Mouse (Mus musculus): ENCODE data around the gene Omt2a. TPM values are rescaled to one million over a fixed set of nuclear protein-coding genes. Genes with fewer than 3 reads are reported as not detected.
"Not testable (repeated sequence)": the region's sequence is repeated elsewhere in the genome, so short reads cannot be mapped to it uniquely, and the experiment has no call there.

Gene Omt2a
- not detected in 2 replicates for polyA plus RNA-seq (2015; fragmentation: Nextera tagmentation; extraction: Ambion mirVana)

DNA sequence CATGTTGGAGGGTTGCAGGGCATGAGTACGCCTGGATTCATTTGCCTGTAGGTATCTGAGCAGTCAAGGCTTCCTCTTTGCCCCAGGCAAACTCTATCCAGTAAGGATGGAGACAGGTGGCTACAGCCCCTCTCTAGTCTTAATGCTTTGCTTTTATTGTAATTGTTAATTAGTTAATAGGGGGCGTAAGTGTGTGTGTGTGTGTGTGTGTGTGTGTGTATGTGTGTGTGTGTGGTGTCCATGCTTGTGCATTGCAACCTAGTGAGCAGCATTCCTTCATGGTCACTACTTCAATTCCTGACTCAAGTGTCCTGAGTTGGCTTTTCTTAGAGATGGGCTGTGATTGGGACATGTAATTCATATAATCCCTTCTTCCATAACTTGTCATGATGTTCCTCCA lies at the start of gene Omt2a:
Gene Omt2a (minus strand): TSS at position 101 of the 400 bp plus-strand sequence.
- Histone ChIP-seq H3K27me3 (replicated peaks) (no peaks in the 10 kb centered on the region), H3K27ac (no peak within 1 kb of the TSS), H3K9ac (no peak within 1 kb of the TSS), H3K36me3 (replicated peaks) (no peaks in the 10 kb centered on the region), H3K4me2 (no peak within 1 kb of the TSS), H3K4me1 (no peaks in the 10 kb centered on the region), H3K9me3 (no peaks in the 10 kb centered on the region), H3K4me3 (no peak within 1 kb of the TSS)
- no peak for ATAC-seq (replicated peaks)
- WGBS = 74% methylated on average over 2 of the region's 2 CpGs

DNA sequence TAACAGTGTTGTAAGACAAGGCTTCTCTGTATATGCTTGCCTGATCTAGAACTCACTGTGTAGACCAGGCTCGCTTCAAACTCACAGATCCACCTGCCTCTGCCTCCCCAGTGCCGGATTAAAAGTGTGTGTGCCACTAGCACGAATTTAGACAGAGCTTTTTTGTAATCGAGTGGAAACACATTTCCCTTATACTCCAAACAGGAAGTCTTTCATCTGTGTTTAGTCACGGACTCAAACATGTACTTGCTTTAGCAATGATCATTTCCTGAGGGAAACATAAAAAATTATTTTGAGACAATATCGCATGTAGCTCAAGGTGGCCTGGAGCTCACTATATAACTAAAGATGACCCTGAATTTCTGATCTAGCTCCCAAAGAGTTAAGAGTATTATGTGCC lies 48.8 kb upstream of the Omt2a start:
- H3K27ac ChIP-seq = no peak overlapping the region
- no peak for ATAC-seq (replicated peaks)
- no peak overlapping the region for H3K4me3 ChIP-seq
- no peaks in the 10 kb centered on the region for H3K36me3 ChIP-seq (replicated peaks)
- H3K27me3 ChIP-seq (replicated peaks) = no peaks in the 10 kb centered on the region
- H3K4me1 ChIP-seq = no peaks in the 10 kb centered on the region
- H3K9me3 ChIP-seq = no peaks in the 10 kb centered on the region
- H3K4me2 ChIP-seq = no peak overlapping the region
- H3K9ac ChIP-seq = no peak overlapping the region
- 78% methylated on average over 6 of the region's 6 CpGs for WGBS

DNA sequence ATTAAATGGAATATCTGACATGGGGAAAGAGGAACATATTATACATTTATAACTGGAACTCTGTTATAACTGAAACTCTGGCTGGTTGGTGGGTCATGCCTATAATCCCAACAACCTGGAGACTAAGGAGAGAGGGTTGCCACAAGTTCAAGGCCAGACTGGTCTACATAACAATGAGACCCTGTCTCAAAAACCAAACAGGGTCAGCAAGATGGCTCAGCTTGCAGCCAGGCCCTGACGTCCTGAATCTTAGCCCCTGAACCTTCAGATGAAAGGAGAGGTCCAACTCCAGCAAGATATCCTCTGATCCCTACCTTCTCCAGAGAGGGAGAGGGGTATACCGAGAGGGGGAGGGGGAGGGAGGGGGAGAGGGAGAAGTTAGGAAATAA lies 45.9 kb upstream of the Omt2a start:
- Histone ChIP-seq H3K4me1 (no peaks in the 10 kb centered on the region), H3K36me3 (replicated peaks) (no peaks in the 10 kb centered on the region), H3K9ac (no peak overlapping the region), H3K27me3 (replicated peaks) (no peaks in the 10 kb centered on the region), H3K4me3 (no peak overlapping the region), H3K27ac (no peak overlapping the region), H3K9me3 (no peaks in the 10 kb centered on the region), H3K4me2 (no peak overlapping the region)
- ATAC-seq (replicated peaks) = no peak
- 56% methylated on average over 2 of the region's 2 CpGs for WGBS

DNA sequence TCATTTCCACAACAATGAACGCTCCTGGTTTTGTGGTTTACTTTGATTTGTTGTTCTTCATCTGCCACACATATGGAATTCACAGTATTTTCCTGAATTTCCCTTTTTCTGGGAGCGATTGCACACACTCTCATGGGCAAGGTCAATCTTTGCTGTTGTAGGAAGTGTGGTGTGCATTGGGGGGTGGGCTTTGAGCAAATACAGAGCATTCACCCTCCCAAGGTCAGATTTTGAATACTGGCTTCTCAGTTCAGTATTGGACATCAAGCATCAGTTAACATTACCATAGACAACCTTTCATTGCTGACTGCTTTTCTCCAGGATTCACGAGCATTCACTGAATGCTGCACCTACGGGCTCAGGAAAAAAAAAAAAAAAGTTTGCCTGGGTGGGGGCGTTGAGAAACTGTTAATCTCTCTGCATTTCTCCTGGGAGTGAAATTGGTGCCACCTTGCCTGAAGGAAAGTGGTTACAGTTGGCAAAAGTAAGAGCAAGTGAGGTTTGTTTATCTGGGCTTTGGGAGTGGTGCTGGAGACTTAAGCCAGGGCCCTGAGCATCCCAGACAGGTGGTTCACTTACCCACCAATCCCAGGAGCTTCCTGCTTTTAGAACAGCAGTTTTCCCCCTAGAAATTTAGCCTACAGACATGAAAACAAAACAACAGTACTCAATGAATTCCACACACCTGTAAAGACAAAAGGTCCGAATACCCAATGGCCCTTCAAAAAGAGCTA lies 45.3 kb upstream of the Omt2a start:
- H3K4me2 ChIP-seq = no peak overlapping the region
- no peaks in the 10 kb centered on the region for H3K4me1 ChIP-seq
- no peak overlapping the region for H3K27ac ChIP-seq
- WGBS = 82% methylated on average over 6 of the region's 6 CpGs
- no peaks in the 10 kb centered on the region for H3K9me3 ChIP-seq
- no peaks in the 10 kb centered on the region for H3K27me3 ChIP-seq (replicated peaks)
- H3K4me3 ChIP-seq = no peak overlapping the region
- no peaks in the 10 kb centered on the region for H3K36me3 ChIP-seq (replicated peaks)
- H3K9ac ChIP-seq = no peak overlapping the region
- ATAC-seq (replicated peaks) = no peak

DNA sequence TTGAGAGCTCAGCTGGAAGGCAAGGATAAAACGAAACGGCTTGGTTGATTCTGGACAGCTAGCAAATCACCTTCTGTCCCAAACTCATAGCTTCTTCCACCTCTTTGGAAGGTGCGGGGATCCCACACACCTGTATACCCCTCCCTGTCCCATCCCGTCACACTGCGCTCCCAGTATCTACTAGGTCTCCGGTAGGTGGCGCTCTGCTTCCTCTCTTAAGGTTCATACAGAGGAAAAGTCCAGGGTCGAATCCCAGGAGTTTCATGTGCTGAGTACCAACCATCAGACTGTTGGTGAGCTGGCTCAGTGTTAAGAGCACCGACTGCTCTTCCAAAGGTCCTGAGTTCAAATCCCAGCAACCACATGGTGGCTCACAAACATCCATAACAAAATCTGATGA lies 43.5 kb upstream of the Omt2a start:
- H3K4me1 ChIP-seq = no peaks in the 10 kb centered on the region
- H3K4me3 ChIP-seq = no peak overlapping the region
- WGBS = 21% methylated on average over 9 of the region's 9 CpGs
- no peak overlapping the region for H3K9ac ChIP-seq
- 0 out of 2 replicates have a peak, but pooled peaks have one; percentile 27 for ATAC-seq (replicated peaks)
- H3K27ac ChIP-seq = no peak overlapping the region
- H3K27me3 ChIP-seq (replicated peaks) = no peaks in the 10 kb centered on the region
- H3K36me3 ChIP-seq (replicated peaks) = no peaks in the 10 kb centered on the region
- no peak overlapping the region for H3K4me2 ChIP-seq
- no peaks in the 10 kb centered on the region for H3K9me3 ChIP-seq

DNA sequence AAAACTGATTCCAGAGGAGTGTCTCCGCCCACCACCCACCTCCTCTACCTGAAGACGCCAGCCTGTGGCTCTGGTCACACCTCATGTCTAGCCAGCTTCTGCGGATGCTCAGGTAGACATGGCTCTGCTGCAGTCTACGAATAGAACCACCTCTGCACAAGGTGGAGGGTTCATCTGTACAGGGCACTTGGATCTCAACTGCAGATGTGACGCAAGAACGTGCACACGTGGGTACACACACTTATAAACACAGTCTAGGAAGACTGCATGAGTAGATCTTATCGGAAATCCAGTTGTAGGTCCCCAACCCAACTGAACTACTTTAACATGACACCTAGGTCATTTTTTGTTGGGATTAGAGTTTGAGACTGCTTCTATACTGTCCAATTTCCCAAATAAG lies 41.0 kb upstream of the Omt2a start, which contains the start of gene Gsta2:
Gene Gsta2 (minus strand): TSS at position 178 of the 400 bp plus-strand sequence.
- no peak for ATAC-seq (replicated peaks)
- WGBS = 93% methylated on average over 8 of the region's 8 CpGs
- Histone ChIP-seq H3K36me3 (replicated peaks) (no peaks in the 10 kb centered on the region), H3K4me1 (no peaks in the 10 kb centered on the region), H3K9ac (no peak within 1 kb of the TSS), H3K9me3 (no peaks in the 10 kb centered on the region), H3K4me3 (no peak within 1 kb of the TSS), H3K4me2 (no peak within 1 kb of the TSS), H3K27me3 (replicated peaks) (no peaks in the 10 kb centered on the region), H3K27ac (no peak within 1 kb of the TSS)

DNA sequence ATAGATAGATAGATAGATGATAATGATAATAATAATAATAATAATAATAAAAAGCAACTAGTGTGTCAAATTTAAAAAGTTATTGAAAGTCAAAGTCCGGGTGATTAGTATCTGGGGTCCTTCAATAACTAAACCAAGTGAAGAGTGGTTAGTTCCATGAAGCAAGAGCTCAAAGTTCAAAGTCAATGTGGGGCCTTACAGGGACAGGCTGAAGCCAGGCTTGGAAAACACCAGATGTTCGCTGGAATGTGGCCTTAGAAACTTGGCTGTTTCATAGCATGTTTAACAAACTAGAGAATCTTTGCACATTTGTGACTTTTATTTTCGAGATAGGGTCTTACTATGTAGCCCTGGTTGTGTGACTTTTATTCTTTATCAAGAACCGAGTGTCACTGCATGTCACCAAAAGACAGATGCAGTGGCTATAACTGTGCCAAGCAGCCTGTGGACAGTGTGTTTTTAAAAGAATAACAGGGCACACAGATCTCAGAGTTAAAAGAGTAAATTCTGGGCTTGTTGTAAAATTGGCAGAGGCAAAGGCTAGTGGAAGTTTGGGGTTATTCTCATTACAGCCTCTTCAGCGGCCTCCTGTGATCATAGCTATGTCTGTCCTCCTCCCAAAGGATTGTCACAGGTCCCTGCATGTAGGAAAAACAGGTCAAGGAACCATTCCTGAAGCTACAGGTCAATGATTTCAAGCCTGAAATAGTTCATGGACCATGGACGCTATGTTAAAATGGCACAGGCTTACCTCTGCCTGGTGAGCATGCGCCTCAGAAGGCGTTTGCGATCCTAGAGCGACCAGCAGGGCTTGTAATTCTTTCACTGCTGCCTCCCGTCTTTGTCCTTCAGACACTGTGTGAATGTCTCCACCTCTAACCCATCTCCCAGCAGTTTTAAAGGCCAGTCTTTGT lies 40.3 kb upstream of the Omt2a start:
- ATAC-seq (replicated peaks) = no peak
- H3K9ac ChIP-seq = no peak overlapping the region
- no peaks in the 10 kb centered on the region for H3K36me3 ChIP-seq (replicated peaks)
- H3K9me3 ChIP-seq = no peaks in the 10 kb centered on the region
- no peaks in the 10 kb centered on the region for H3K4me1 ChIP-seq
- no peak overlapping the region for H3K27ac ChIP-seq
- WGBS = 84% methylated on average over 11 of the region's 11 CpGs
- H3K4me2 ChIP-seq = no peak overlapping the region
- no peak overlapping the region for H3K4me3 ChIP-seq
- H3K27me3 ChIP-seq (replicated peaks) = no peaks in the 10 kb centered on the region

DNA sequence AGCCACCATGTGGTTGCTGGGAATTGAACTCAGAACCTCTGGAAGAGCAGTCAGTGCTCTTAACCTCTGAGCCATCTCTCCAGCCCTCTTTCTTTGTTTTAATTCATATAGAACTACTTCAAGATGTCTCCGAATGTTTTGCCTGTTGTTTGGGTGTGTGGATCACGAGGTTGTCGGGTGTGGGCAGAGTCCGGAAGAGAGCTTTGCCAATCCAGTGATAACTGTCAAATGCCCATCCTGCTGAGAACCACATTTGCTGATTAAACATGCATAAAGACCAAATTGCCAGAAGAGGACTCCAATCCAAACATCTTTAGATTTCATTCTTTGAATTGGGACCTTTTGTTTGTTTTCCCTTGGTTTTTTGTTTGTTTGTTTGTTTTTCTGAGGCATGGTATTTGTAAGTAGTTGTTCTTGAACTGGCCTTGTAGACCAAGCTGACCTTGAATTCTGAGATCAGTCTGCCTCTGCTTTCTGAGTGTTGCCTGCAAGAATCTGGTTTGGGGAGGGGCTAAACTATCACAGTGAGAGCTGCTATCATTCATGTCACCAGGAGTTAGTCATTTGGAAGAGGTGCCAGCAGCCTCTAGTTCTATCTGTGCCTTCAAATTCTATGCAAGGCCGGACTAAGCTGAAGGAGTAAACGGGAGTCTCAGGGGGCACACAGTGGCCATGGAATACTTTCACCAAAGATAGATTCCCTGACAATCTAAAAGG lies 37.1 kb upstream of the Omt2a start:
- no peak overlapping the region for H3K4me2 ChIP-seq
- H3K4me3 ChIP-seq = no peak overlapping the region
- H3K4me1 ChIP-seq = no peaks in the 10 kb centered on the region
- H3K9ac ChIP-seq = no peak overlapping the region
- no peak for ATAC-seq (replicated peaks)
- 88% methylated on average over 6 of the region's 6 CpGs for WGBS
- no peaks in the 10 kb centered on the region for H3K36me3 ChIP-seq (replicated peaks)
- no peak overlapping the region for H3K27ac ChIP-seq
- no peaks in the 10 kb centered on the region for H3K27me3 ChIP-seq (replicated peaks)
- no peaks in the 10 kb centered on the region for H3K9me3 ChIP-seq

DNA sequence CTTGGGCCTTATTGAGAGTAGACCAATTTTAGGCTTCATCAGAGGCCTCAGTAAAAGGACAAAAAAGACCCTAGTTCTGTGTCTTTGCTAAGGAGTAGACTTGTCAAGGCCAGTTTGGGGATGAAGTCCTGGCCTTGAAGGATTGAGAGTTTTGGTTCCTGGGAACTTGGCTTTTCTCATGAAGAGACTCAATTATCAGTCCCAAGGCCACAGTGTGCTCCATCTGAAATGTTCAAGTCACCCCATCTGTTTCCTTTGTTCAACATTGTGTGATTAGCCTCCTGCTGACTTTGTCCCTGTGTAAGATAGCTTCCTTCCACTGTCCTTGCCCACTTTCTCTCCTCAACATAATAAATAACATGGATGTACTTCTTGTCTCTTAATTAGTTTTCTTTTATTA lies 35.4 kb upstream of the Omt2a start:
- H3K9ac ChIP-seq; H3K9me3 ChIP-seq; ATAC-seq (replicated peaks); H3K4me2 ChIP-seq; H3K4me3 ChIP-seq; H3K27me3 ChIP-seq (replicated peaks); H3K4me1 ChIP-seq; H3K27ac ChIP-seq; H3K36me3 ChIP-seq (replicated peaks): not testable (repeated sequence)

DNA sequence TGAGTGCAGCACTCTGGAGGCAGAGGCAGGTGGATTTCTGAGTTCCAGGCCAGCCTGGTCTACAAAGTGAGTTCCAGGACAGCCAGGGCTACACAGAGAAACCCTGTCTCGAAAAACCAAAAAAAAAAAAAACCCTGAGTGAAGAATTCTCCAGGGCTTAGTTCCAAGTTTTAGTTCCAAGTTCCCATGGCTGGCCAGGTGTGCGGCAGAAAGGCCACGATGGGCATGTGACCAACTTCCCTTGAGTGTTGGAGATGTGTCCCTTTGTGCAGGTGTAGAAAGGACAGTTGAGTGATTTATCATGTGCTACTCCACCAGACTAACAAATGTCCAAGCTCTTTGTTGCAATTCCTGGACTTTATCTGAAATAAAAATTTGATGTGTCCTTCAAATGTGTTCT lies 34.5 kb upstream of the Omt2a start:
- H3K36me3 ChIP-seq (replicated peaks); H3K9me3 ChIP-seq; H3K27me3 ChIP-seq (replicated peaks); H3K9ac ChIP-seq; H3K27ac ChIP-seq; H3K4me2 ChIP-seq; ATAC-seq (replicated peaks); H3K4me1 ChIP-seq; H3K4me3 ChIP-seq: not testable (repeated sequence)
- 88% methylated on average over 3 of the region's 3 CpGs for WGBS

DNA sequence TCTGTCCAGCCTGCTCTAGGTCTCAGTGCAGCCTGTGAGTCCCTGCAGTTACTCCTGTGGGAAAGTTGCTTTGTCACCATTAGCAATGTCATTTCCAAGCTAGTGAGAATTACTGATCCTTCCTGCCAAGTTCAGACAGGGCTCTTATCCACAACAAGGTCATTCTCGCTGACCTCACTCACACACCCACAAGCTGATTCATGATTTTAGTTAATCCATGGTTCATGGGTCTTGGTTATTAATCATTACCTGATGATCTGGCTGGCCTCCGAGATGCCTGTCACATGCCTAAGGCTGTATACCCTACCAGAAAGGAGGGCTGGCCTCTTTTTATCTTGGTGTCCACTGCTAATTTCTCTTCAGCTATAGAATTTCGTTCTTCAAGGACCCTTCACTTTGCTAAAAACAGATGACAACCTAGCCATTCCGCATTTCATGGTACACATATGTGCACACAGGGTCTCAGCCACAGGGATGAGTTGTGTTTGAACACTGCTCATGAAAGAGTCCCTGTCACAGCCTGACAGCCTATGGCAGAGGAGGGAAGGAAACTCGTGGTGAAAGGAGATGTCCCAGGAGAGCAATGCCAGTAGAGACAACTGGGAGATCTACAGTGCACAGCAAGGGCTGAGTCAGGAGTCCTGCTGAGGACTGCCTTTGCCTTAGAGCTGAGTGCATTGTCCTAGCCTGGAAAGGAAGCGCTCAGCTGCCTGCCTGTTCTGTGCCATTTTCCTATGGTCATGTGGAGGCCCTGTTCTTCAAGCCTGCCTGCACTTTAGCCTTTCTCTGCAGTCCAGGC lies 33.8 kb upstream of the Omt2a start:
- H3K4me2 ChIP-seq; H3K9ac ChIP-seq; H3K36me3 ChIP-seq (replicated peaks); H3K27me3 ChIP-seq (replicated peaks); ATAC-seq (replicated peaks); H3K27ac ChIP-seq; H3K9me3 ChIP-seq; H3K4me3 ChIP-seq; H3K4me1 ChIP-seq: not testable (repeated sequence)
- 79% methylated on average over 6 of the region's 6 CpGs for WGBS

DNA sequence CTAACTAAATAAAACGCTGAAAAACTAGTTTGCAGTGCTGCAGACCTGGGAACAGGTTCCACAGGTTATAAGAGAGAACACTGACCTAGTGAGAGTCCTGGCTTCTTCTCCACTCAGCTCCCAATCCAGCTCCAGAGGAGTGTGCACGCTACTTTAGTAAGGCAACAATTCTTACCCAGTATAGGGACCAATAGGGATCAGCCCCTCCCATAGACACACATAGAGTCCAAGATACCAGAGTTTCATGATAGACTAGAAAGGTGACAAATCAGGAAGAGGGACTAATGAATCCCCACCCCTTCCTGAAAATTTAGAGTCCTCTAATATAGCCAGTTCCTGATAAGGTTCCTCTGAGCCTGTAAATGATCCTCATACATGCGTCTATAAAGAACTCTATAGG lies 32.4 kb upstream of the Omt2a start:
- no peak overlapping the region for H3K27ac ChIP-seq
- no peak for ATAC-seq (replicated peaks)
- H3K4me3 ChIP-seq = no peak overlapping the region
- WGBS = 76% methylated on average over 3 of the region's 3 CpGs
- H3K4me2 ChIP-seq = no peak overlapping the region
- no peaks in the 10 kb centered on the region for H3K9me3 ChIP-seq
- H3K4me1 ChIP-seq = no peaks in the 10 kb centered on the region
- no peak overlapping the region for H3K9ac ChIP-seq
- H3K36me3 ChIP-seq (replicated peaks) = no peaks in the 10 kb centered on the region
- H3K27me3 ChIP-seq (replicated peaks) = no peaks in the 10 kb centered on the region
